Mouse (Mus musculus): ENCODE measurements at regions not wholly inside any gene's neighbourhood (a gene's known extent, or its start where the extent isn't known, plus 50 kb on each side); places are given as distances from the start of the nearest gene placed in this dataset.
"Not testable (repeated sequence)": the region's sequence is repeated elsewhere in the genome, so short reads cannot be mapped to it uniquely, and the experiment has no call there.

DNA sequence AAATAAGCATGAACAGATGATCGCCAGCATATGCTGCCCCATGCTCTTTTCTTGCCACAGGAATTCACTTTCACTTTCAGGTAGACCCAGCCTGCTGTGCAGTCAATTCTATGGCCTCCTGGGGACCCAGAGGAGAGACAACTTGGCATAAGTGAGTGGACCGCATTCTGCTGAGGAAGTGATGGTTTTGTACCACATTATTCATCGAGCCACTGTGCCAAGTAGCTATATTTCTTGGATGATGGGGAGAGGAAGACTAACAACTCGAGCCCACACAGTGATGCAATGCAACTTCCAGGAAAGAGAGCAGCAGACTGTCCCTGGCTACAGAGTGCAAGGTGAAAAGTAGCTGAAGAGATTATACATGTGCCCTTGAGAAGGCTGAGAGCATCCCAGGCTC lies 515.8 kb upstream of the Kif18a start:
- DNase-seq (ENCODE audit: low spot score) = no peak

DNA sequence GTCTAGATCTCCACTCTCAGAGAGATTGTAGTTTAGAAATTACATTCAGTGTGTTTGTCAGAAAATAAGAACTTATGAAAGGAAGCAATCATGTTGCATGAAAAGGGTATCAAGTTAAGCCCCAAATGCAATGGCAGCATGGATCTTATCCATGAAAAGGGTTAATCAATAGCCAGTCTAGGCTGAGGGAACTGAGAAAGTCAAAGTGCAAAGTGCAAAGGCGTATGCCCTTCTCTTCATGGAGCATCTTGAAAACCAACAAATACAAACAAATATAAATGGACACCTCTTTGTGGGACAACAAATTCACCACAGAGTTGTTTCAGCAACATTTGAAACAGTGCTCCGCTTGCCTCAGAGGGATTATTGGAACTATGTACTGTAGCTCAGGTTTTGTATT lies 514.1 kb upstream of the Kif18a start:
- no peak for DNase-seq (ENCODE audit: low spot score)

DNA sequence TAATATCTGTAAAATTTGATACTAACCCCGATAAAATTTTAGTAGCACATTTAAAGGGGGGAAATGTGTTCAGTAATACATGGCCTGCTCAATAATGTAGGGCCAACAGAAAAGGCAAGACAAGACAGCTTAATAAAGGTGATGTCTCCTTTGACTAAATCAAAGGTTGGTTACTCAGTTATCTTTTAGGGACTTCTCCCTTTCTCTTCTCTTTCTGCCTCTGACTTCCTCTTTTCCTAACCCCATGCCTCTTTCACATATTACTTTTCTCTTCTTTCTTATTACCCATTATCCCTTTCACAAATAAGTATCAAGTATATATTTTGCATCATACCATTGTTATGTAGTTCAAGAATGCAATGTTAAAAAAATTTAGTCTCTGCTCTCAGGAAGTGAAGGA lies 510.2 kb upstream of the Kif18a start:
- no peak for DNase-seq (ENCODE audit: low spot score)

DNA sequence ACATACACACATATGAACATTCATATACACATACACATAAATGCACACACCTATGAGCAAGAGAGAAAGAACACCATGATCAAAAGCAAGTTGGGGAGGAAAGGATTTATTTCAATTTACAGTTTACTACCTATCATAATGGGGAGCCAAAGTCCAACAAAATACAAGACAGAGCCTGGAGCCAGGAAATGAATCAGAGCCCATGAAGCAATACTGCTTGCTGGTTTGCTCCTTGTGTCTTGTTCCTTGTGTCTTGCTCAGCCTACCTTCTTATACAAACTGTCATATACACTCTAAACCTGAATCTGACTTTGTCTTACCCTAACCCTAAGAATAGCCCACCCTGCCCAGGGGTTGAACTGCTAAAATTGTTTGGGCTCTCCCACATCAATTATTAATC lies 497.1 kb upstream of the Kif18a start:
- no peak for DNase-seq (ENCODE audit: low spot score)

DNA sequence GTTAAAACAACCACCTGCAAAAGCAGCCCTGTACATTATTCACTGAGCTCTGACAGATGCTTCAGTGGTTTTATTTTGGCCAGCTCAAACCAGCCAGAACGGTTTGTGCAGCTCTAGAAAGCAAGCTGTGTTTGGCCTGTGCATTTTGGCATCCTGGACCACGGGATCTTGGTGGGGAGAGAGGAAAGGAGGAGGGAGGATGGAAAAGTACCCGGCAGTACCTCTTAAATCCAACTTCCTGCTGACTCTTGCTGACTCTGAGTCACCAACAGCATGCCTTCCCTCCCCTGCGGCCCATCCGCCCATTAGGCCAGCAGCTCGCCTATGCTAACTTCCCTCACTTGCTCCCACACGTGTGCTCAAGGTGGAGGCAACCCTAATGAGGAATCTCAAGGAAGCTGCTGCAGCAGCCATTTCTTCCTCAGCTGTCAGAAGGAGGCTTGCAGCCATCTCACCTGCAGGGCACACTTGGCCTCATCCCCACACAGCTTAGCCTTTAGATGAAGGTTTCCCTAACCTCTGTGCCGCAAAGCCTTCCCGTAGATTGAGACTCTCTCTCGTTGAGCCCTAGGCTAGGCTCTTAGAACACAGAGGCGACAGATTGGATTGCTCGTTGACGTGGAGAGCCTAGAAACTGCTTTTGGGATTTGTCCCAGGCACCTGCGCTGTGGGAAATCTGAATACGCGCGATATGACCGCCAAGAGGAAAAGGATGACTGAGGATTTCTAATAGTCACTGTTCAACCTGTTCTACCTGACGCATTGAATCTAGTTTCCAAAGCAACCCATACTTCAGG lies 495.2 kb upstream of the Kif18a start:
- no peak for DNase-seq (ENCODE audit: low spot score)

DNA sequence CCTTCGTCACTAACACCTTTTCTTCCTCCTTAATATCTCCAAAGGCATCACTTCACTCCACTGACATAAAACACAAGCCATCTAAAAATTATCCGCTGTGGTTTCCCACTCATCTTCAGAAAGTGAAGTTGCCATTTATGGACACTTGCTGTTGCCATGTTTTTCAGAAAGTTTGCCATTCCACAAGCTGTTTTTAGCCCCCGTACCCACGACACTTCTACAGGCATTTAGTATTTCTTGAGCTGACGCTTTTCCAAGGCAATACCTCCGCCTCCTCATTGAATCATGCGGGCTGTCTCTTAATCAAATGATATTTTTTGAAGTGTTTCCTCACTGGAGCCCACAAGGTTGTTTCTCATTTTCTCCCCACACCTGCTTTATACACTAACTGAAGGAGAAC lies 491.4 kb upstream of the Kif18a start:
- DNase-seq (ENCODE audit: low spot score) = no peak

DNA sequence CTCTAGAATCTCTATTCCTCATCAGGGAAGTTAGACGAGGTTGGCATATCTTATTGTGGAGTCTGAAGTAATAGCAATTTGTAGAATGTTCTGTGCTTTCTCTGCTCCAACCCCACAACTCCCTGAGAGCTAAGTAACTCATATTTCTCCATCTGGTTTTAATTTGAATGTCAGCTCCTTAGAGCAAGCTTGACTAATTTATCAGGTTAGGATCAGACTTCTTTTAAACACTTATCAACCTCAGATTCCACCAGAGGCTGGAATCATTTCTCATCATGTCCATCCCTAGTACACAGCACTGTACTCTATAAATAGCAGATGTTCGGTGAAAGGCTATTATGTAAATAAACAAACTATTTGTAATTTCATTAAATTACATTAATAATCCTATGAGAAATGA lies 485.4 kb upstream of the Kif18a start:
- DNase-seq (ENCODE audit: low spot score) = no peak

DNA sequence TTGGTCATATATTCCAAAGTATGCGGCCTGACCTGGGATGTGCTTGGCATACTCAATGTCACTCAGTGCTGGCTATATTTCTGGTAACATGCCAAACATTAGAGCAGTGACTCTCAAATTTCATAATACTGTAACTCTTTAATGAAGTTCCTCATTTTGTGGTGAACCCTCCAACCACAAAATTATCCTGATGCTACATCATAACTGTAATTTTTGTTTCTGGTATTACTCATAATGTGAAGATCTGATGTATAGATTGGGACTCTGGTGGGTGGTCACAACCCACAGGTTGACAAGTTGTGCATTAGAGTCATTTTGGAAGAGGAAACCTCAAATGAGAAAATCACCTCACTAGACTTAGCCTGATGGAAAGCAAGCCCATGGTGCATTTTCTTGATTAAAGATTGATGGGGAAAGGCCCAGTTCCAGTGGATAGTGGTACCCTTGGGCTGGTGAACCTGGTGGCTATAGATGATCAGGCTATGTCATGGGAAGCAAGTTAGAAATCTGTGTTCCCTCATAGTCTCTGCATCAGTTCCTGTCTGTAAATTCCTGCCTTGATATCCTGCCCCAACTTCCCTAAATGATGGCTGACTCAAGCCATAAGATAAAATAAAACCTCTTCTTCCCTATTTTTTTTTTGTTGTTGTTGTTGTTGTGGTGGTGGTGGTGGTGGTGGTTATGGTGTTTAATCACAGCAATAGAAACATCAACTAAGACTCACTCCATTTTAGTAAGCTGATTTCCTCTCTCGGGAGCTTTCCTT lies 483.5 kb upstream of the Kif18a start:
- DNase-seq (ENCODE audit: low spot score) = no peak

DNA sequence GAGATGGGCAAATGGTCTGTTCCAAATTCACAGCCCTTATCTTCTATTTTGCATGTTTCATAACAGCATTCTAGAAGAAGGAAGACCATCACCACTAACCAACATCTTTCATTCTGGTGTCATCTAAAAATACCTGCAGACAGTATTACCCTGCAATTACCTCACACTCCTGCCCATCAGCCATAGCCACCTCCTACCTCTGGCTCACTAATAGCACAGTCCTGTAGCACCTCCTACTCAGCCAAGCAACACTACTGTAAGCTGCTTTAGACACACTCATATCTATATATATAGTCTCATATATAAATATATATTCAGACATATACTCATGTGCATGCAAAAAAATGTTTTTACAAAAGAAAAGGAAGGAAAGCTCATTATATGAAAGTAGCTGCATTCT lies 468.2 kb upstream of the Kif18a start:
- DNase-seq (ENCODE audit: low spot score) = no peak

DNA sequence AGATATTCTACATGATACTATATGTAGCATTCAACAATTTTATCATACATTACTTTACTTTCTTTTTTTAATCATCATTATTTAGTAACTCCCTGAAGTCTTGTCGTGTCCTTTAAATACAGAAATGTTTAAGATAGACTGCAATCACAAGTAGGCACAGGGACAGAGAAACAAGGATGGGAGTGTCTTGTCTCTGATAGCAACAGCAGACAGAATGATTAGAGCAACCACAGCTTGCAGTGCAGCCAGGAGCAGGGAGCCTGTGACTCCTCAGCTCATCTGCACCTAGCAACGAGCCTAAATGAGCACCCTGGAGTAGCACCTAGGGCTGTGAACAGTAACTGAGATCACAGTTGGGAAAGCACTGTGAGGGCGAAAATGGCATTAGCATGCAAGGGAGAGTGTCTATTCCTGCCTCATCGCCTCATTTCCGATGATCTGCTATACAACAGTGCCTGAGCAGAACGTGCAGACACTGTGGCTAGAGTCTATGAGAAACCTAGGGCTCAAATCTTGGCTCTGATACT lies 467.4 kb upstream of the Kif18a start:
- no peak for DNase-seq (ENCODE audit: low spot score)

DNA sequence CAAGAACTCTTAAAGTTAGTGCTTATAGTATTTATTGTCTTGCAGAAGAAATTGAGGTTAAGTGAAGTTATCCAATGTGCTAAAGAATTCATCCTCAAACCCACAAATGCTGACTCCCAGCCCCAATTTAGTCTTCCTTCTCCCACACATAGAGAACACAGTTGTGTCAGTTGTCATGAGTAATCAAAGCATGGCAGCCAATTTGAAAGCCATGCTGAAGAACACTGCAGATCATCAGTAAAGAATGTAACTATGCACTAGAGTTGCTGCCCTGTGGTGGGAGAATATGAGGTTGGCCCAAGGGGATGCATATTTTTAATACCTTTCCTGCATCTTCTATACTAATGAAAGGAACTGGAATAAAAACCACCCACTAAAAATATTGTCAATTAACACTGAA lies 464.0 kb upstream of the Kif18a start:
- DNase-seq (ENCODE audit: low spot score) = no peak

DNA sequence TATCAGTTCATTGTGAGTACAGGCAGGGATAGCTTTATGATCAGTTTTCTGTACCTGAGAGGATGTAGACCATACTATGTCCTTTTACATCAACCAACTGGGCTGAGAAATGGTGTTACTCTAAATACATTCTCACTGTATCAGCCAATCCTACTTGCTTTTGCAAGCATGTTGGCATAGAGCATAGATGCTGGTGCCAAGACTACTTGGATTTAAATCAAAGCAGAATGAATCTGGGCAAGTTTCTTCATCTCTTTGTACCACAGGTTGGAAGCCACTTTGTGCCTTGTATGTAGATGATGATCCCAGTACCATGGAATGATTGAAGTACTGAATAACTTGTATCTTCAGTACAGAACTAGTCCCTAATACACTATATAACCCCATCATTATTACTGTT lies 456.5 kb upstream of the Kif18a start:
- no peak for DNase-seq (ENCODE audit: low spot score)

DNA sequence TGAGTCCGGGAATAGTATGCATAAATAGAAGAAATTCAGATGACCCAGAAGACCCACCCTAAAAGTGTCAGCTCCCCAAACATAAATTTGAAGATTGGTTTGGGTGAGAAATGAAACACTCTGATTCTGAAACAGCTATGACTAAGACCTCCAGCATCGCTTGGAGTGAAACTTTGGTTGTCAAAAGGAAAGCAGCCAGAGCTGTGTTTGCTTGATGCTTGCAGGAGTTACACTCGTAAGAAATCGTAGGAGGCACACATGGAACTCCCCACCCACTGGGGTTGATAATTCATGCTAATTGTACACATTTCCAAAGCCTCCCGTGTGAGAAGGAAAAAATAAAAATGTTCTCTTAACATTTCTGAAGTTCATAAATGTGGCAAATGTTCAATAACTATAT lies 454.6 kb upstream of the Kif18a start:
- DNase-seq (ENCODE audit: low spot score) = peak; percentile 32

DNA sequence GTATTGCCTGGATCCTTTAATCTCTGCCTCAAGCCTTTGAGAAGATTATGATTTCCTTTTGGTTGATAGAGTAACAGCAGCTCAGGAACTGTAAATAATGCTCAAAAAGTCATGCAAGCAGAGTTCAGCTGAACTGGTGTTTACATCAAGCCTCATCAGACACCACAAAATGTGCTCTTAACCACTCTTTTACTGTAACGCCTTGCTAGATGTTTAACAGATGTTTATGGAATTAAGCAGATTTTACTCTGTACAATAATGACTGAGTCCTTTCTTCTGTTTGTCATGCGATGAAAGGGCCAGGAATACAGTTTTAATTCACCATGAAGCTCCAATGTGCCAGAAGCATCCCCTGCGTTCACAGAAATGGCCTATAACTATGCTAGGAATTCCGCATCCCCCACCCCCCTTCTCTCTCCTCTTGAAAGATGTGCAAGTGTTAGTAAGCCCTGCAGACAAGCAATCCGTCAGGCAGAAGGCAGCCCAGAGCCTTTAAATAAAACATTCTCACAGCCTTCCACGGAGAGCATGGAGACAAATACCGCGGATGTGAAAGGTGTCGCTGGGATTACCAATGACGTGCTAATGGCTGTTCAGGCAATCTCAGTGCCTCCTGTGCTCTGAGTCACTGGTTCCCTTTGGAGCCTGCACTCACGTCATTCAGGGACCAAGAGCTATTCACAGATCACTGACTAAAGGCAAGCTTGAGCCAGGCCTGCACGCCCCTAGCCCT lies 453.3 kb upstream of the Kif18a start:
- no peak for DNase-seq (ENCODE audit: low spot score)

DNA sequence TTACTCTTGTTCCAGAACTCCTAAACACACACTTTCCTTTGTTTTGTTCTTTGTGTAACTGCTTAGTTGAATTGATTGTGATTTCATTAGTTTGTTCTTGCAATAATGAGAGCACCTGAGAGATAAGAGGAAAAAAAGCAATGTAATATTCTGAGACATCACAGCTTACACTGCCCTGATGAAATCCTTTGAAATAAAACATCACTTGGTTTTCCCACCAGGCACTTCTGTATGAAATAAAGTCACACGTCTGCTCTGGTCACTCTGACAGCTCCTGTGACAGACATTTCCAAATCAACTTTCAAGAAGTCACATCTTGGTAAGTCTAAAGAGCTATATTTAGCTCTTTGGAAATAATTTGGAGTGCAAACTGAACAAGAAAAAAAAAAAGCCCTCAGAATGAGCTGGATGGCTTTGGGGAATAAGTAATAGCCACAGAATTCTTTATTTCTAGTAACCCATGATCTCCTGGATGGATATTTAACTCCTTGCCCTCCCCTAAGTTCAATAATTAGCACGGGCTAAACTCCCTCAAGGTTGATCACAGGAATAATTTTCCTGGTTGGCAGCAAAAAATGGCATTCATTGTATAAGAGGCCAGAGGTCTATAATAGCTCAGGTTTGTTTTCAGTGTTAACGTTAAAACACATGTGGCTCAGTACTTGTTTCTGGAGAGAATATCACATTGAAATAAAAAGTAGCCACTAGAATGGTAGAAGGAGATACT lies 452.4 kb upstream of the Kif18a start:
- no peak for DNase-seq (ENCODE audit: low spot score)

DNA sequence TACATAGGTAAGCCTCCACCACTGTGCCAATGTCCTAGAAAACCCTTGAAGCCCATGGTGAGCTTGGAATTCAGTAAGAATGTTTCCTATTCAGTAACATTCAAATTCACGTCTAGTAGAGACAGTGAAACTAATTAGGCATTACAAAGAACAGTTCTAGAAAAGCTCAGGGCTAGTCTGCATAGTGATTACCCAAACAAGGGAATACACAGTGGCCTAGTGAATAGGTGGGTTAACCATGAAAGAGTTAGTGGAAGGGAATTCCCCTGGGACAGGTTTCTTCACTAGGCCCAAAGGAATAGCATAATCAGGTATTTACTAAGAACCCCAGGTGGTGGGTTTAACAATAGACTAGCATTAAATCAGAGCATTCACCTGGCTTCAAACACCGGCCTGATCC lies 436.7 kb upstream of the Kif18a start:
- not testable (repeated sequence) for DNase-seq (ENCODE audit: low spot score)

DNA sequence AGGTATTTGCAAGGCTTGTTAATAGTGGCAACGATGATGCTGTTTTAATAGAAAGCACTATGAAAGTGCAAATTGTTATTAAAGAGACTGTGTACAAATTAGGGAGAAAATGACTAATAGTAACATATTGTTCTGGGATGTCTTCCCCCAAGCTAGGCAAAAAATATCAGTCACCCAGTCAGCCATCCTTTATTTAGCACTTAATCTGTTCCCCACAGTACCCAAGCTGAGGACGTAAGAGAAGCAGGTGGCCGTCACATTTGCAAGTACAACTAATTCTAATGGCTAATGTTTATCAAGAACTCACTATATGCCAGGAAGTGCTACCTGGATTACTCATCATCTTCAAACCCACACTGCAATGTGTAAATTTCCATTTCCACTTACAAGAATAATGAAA lies 432.5 kb upstream of the Kif18a start:
- DNase-seq (ENCODE audit: low spot score) = no peak

DNA sequence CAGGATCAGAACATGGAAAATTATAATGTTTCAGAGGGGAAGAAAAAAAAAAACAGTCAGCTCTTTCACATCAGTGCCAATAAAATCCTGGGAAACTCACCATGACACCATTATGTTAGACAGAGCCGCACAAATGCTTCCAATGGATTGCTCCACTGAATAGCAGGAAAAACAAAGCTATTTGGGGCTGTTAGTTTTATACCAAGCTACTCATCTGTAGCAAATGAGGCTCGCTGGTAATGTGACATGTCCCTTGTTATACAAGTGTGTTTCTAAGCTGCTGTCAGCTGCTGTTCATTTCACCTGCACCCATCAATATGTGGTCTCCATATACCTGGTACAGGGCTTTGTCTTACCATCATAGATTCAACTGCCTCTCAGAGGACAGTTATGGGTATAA lies 426.1 kb upstream of the Kif18a start:
- no peak for DNase-seq (ENCODE audit: low spot score)

DNA sequence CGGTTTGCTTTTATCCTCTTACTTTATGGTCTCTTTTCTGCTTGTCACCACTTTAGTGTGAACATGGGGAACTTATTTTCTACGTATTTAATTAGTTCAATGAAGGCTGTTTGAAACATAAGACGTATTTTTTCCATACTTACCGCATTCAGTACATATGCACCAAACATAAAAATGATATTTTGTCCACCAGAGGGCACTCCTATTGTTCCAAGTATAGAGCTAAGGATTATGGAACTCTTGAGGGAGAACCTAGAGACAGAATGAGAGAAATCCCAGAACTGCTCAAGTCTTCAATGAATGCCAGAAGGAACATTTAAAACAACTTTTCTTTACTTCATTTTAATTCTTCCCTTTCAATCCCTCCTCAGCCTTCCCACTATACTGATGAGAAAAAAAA lies 403.4 kb upstream of the Kif18a start:
- DNase-seq (ENCODE audit: low spot score) = peak; percentile 11

DNA sequence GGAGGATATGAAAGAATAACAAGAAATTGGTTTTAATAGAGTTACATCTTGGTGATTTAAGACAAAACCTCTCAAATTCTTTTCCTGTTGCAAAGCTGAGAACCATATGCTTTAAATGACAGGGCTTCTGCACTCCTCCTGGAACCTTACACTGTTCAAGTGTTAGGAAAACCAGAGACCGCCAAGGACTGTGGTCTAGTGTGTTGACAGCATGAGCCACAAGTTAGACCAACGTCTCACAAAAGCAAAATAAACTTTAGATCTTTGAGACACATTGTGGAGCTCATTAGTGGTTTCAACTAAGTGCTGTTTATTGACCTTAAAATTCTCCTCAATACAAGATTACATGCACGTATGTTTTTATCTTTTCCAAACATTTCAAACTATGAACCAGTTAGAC lies 402.9 kb upstream of the Kif18a start:
- no peak for DNase-seq (ENCODE audit: low spot score)

DNA sequence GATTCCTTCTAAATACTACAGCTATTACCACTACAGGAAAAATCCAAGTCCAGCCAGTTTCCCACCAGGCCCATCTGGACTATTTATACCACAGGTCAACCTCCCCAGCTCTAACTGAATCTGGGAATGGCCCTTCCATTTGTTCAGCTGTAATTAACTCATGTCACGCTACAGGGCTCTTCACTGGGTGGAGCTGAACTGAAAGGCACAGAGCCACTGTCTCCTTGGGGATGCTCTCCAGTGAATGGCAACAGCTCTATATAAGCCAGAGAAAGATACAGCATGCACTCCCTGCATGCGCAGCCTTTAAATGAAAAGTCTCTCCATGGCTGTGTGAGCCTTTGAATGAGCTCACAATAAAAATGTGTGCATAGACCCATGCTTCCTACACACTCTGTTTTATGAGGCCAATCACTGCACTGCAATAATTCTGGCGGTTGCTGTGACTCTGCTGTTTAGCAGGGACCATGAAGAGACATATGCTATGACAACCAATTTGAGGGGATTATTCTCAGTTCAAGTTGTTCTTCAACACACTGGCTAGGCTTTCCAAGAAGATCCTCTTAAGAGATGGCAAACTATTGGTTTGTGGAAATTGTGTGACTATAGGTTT lies 376.3 kb upstream of the Kif18a start:
- no peak for DNase-seq (ENCODE audit: low spot score)

DNA sequence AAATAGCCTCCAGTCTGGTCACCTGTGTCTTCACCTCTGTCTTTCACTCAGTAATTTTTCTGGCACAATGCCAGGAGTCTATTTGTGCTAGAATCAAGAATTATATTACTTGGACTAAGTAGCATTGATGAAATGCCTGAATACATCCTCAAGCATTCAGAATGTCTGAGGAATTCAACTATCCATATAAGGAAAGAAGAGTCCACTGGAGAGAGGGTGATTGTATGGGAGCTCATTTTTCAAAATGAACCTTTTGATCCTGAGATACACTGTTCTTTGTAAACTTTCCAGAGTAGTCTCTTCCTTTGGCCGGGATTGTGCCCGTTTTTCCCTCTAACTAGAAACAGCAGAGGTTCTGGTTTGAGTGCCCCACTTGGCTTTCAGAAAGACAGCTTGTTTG lies 367.0 kb upstream of the Kif18a start:
- no peak for DNase-seq (ENCODE audit: low spot score)
